Mouse (Mus musculus): ENCODE data around the gene C130074G19Rik.

C130074G19Rik gene

GRCm38 (mm10) chr1:184872069-184872819 lies 10.8 kb downstream of the C130074G19Rik start:
- DNase-seq: no peak

- DNase-seq: no peak
Measured at GRCm38 (mm10) chr1:184871506-184871905, 11.5 kb downstream of the C130074G19Rik start.

DNA sequence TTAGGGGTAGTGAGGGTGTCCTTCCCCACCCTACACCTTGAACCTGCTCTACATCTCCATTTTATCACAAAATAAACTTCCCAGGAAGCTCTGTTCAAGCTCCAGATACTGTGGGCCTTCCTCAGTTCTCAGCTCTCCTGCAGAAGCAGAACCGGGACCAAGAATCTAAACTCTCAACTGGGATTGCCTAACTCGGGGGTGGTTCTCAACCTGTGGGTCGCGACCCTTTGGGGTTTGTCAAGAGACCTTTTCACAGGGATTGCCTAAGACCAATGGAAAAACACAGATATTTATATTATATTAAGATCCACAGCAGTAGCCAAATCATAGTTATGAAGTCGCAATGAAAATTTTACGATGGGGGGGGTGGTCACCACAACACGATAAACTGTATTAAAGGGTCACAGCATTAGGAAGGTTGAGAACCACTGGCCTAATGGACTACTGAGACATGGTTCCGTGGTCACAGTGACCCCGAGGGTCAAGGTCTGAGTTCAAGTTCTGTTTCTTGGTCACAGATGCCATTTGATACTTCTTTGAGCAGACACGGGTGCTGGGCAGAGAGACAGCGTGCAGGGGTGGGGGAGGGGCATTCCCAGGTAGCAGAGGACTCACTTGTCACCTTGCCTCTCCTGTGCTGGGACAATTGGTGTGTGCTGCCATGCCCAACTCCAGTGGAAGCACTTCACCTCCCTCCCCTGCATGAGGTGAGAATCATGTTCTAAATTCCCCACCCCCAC lies 12.2 kb downstream of the C130074G19Rik start:
- DNase-seq: no peak

DNA sequence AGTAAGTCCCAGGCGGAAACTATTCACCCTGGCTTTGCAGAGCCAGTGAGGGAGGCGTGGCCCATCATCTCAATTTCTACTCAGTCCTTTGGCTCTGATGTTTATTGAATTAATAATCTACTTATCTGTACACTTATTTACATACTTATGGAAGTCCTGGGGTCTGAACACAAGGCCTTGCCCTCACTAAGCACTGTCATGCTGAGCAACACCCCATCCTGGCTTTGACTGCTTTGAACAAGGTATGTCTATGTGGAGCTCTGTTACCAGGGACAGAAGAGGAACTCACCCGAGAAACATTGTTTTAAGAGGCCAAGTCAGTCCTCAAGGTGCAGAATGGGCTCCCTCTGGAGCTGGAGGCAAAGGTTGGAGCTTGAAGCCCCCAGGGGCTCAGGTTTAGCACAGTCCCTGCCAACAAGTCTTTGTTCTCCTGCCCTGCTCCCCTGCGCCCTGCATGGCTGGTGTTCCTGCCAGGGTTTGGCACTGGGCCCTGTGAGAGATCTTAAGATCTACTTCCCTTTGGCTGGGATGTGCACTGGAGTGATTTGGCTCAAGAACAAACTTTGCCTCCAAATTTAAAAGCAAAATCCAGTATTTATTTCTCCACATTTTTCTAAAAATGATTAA lies 13.0 kb downstream of the C130074G19Rik start:
- no peak for DNase-seq

DNA sequence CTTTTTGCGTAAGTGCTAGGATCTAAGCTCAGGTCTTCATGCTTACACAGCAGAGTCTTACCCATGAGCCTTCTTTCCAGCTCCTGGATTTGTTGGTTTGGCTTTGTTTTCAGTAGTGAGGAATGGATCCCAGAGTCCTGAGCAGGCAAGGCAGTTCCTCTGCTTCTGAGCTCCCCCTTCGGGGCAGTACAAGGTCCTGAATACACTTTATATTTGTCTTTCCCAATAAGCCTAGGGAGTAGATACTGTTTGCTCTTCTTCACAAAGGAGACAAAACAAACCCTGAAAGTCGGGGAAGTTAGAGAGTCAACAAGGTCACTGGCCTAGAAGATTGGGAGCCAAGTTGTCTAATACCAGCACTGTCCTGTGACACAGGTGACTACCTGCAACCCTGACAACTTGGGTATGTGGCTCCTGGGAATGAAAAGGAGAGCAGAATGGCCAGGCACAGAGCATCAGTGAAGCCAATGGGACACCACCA lies 15.3 kb downstream of the C130074G19Rik start:
- no peak for DNase-seq

DNA sequence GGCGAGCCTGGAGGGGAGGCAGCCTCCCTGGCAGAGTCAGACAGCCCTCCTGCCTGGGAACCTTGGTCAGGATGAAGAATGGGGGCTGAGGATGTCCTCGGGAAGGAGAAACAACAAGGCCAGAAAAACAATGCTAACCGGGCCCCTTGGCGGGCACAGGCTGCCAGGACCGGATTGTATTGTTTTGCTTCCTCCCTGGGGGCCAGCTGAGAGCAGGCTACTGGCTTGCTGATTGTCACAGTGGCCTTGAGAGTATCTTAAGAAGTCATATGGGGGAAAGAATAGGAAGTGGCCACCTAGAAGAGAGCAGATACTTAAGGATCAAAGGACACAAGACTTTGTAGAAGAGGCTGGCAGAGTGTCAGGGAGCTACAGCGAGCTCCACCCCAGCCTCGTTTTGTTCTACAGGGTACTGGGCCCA lies 18.6 kb downstream of the C130074G19Rik start:
- DNase-seq: no peak

GRCm38 (mm10) chr1:184862636-184863035 lies 20.4 kb downstream of the C130074G19Rik start:
- no peak for DNase-seq

DNA sequence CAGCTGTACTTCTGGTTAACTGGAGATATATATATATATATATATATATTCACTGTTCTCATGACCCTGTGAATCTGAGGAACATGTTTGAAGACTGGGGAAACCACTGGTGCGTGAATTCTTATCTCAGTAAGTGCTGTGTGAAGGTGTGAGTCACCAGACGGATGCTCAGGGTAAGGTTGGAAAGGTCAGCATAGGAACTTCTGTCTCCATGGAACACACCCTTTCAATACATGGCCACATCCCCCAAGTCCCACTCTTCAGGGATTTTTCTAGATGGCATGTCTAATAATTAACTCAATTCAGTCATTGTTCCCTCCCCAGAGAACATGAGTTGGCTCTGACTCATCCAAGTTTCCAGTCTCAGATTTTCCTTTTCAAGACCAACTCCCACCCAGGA lies 21.5 kb downstream of the C130074G19Rik start:
- DNase-seq: no peak

DNA sequence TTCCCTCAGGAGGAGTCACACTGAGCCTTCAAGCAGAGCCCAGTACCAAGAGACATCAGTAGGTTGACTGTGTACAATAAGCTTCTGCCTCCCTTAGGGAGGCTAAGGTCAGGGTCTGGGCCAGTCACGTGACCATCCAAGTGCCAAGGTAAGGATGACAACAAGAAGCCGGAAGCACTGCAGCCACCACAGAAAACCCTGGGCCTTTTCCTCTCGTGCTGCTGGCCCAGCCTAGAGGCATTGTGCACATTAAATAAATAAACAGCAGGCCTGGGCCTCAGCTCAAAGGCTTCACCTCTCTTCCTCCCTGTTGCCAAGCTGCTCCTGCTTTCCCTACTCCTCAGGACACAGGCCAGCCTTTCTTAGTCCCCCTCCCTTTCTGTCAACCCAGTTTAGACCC lies 22.7 kb downstream of the C130074G19Rik start:
- DNase-seq: no peak

GRCm38 (mm10) chr1:184858253-184858652 lies 24.8 kb downstream of the C130074G19Rik start:
- DNase-seq: no peak

DNA sequence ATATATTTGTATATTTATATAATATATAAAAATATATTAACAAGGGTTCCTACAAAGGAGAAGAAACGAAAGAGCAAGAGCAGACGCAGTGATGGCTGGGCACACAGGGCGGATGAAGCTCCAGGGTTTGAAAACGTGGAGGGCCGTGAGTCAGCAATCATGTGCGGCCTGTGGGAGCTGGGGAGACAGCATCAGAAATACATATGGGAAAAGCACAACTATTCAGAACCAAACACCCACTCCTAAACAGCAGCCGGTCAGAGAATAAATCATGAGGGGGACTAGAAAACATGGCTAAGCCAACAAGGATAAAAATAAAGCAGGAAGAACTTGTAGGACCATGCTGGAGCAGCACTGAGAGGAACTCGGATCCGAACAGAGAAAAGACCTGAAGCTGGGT lies 25.8 kb downstream of the C130074G19Rik start:
- no peak for DNase-seq

GRCm38 (mm10) chr1:184853922-184854321 lies 29.1 kb downstream of the C130074G19Rik start:
- DNase-seq: no peak

GRCm38 (mm10) chr1:184853339-184853738 lies 29.7 kb downstream of the C130074G19Rik start:
- peak; percentile 48 for DNase-seq

DNA sequence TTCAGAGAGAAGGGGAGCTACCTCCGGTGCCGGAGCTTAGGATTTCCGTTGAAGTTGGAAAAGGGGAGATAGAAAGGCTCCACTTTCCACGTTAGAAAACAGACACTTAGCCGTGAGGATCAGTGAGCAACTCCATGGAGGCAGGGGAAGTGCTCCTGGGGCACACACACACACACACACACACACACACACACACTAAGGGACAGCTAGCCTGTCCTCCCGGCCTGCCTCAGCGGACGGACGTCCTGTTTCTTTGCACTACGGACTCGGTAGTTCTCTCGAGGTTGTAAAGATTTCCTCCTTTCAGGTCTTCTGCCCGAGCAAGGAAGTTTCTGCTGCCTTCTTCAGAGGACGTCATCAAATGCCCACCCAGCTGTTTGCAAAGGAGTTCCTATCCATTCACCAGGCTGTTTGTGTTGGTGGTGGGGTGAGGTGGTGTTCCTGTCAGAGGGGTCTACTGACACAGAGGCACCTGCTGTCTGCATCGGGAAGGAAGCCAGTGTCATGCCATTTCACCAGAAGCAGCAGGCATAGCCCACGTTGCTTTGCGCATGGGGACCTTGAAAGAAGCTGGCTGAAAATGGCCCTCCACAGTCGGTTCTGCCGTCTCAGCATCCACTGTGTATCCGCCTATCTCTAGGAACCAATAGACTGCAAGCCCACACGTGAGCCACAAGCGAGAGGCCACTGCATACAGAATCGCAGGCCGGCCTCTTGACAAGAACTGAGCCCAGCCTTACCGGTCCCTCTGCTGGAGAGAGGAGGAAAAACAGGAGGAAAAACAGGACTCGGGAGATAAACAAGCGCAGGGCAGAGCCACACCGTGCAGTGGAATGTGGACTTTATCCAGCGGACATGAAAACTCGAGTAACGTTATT lies 31.0 kb downstream of the C130074G19Rik start:
- DNase-seq: peak; percentile 67

- DNase-seq: no peak
Measured at GRCm38 (mm10) chr1:184851166-184851565, 31.9 kb downstream of the C130074G19Rik start.

- no peak for DNase-seq
Measured at GRCm38 (mm10) chr1:184846973-184847372, 36.0 kb downstream of the C130074G19Rik start.

DNA sequence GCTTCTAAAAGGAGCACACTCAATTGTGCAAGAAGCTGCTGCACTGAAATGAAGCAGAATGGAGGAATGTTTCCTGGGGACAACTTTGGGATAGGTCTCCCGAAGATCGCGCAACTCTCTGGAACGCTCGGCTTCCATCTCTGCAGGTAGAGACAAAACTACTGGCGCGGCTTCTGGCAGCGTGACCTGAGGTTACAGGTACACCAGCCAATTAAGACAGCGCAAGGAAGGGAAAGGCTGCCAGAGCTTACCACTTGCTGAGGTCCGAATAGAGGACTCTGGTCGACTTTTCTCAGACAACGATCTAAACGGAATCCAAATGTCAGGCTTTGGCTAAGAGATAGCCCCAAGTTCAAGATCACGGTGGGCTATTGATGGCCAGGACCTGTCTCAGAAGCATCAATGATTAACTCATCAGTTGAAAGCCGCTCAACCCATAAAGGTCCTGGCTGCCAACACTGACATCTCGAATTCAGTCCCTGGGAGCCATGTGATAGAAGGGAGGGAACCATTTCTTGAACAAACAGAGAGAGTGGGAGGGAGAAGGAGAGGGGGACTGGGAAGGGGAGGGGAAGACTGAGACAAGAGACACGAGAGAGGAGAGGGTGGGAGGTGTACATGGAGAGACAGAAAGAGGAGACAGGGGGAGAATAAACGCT lies 36.8 kb downstream of the C130074G19Rik start, which contains the start of gene Marc2:
TSS of gene Marc2 (minus strand) at position 360 of the 659 bp plus-strand sequence.
- no peak for DNase-seq

GRCm38 (mm10) chr1:184845111-184846071 lies 37.6 kb downstream of the C130074G19Rik start:
- DNase-seq: peak; percentile 76

- no peak for DNase-seq
Measured at GRCm38 (mm10) chr1:184844326-184845066, 38.5 kb downstream of the C130074G19Rik start.

- no peak for DNase-seq
Measured at GRCm38 (mm10) chr1:184837649-184838048, 45.4 kb downstream of the C130074G19Rik start.

All from cerebellum, adult 8-10 months (tissue).